Mouse (Mus musculus) liver, postnatal 0 days (tissue): ENCODE data around the gene Mut. TPM values are rescaled to one million over a fixed set of nuclear protein-coding genes. Genes with fewer than 3 reads are reported as not detected.

Experiments used
- ATAC-seq: fragments of 200-750 bp; cut with Nextera tagmentation; 2 replicates; pipeline ENCODE4 v1.8.0; 2017; ENCODE audit warnings: mild to moderate bottlenecking, moderate library complexity
- DNase-seq: peaks from one replicate; pipeline ENCODE4 v3.0.0-alpha.2; 2016
- H3K27ac ChIP-seq: fragments of 300-500 bp; sonication (generic); 2 replicates; pipeline ENCODE4 v1.5.1; 2014; ENCODE audit warnings: antibody characterized with exemption, moderate library complexity, mild to moderate bottlenecking, low read depth
- H3K27me3 ChIP-seq: fragments of 300-500 bp; sonication (generic); 2 replicates; pipeline ENCODE4 v1.6.1; 2014; ENCODE audit warnings: low read length, control low read depth, mixed read lengths; ENCODE audit not compliant: insufficient read depth
- H3K36me3 ChIP-seq: fragments of 300-500 bp; sonication (generic); replicated peaks from 2 replicates; pipeline ENCODE4 v1.6.1; 2014; ENCODE audit warnings: mild to moderate bottlenecking, control low read depth, low read length, moderate library complexity, mixed read lengths; ENCODE audit not compliant: insufficient read depth
- H3K4me1 ChIP-seq: fragments of 300-500 bp; sonication (generic); 2 replicates; pipeline ENCODE4 v1.6.1; 2014; ENCODE audit warnings: antibody characterized with exemption, mild to moderate bottlenecking, control low read depth; ENCODE audit not compliant: insufficient read depth
- H3K4me2 ChIP-seq: fragments of 300-500 bp; sonication (generic); 2 replicates; pipeline ENCODE4 v1.6.1; 2014; ENCODE audit warnings: low read depth, mild to moderate bottlenecking, low read length, moderate library complexity, mixed read lengths
- H3K4me3 ChIP-seq: fragments of 300-500 bp; sonication (generic); 2 replicates; pipeline ENCODE4 v1.5.1; 2014; ENCODE audit warnings: low read depth, low read length
- H3K9ac ChIP-seq: fragments of 300-500 bp; sonication (generic); replicated peaks from 2 replicates; pipeline ENCODE4 v1.6.1; 2014; ENCODE audit warnings: mild to moderate bottlenecking, moderate library complexity
- H3K9me3 ChIP-seq: fragments of 300-500 bp; sonication (generic); 2 replicates; pipeline ENCODE4 v1.6.1; 2016; ENCODE audit warnings: mild to moderate bottlenecking, control low read depth, low read length, mixed read lengths
- CTCF ChIP-seq: sonication (generic); IDR thresholded peaks from 2 replicates; pipeline ENCODE4 v1.5.1; 2016; ENCODE audit warnings: antibody characterized with exemption, low read depth
- EP300 ChIP-seq: IDR thresholded peaks from 2 replicates; pipeline ENCODE4 v1.6.1; 2016; ENCODE audit warnings: antibody characterized with exemption, low read depth, mild to moderate bottlenecking
- WGBS: fragments of 180-500 bp; shearing (Covaris S2); extraction: QIAGEN DNeasy Blood & Tissue Kit; methylation state at CpG from one replicate; pipeline ENCODE4 v1.1.7; 2014; ENCODE audit not compliant: insufficient replicate concordance; 5-methylcytosine and 5-hydroxymethylcytosine counted together
- polyA plus RNA-seq: library from polyadenylated mRNA; unstranded; fragments of >200 nt; fragmentation: Nextera tagmentation; extraction: Ambion mirVana; gene quantifications from 2 replicates; pipeline ENCODE4 v1.2.1, GENCODE M21; 2015

Gene Mut
- polyA plus RNA-seq, 1 experiment from 2014 or later, result 52.0 TPM

DNA sequence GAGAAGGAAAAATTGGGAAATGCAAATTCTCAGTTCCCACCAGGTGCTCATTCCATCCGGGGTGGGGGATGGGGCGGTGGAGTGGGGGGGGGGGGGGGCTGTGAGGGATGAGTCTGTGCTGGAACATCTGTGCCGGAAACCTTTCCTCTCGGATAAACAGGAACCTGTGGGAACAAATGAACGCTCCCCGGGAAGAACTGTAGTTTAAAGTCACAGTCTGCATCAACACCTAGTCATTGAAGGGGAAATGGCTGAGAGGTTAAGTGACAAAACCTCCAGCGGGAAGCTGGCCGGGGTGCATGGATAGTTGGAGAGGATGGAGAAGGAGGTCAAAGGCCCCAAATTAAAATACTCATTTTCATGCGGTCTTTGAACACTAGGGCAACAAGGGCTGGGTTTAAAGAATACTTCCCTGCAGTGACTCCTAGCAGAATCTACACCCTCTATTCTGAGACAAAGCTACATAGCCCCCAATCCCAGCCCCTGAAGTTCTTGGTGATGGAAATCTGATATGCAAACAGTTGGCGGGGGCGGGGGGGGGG is 30.4 kb upstream of the Mut start:
- H3K4me2 ChIP-seq, result no peak overlapping the region
- no peaks in the 10 kb centered on the region for H3K9me3 ChIP-seq
- DNase-seq (no peak), ATAC-seq (no peak)
- 0 out of 2 replicates have a peak, but pooled peaks cover 3% of the 10 kb centered on the region for H3K4me1 ChIP-seq
- TF ChIP-seq EP300 (no peak), CTCF (no peak)
- H3K36me3 ChIP-seq, result no peaks in the 10 kb centered on the region
- no peak overlapping the region for H3K4me3 ChIP-seq
- no peak overlapping the region for H3K27ac ChIP-seq
- 20% methylated on average over 10 of the region's 11 CpGs for WGBS
- no peaks in the 10 kb centered on the region for H3K27me3 ChIP-seq
- no peak overlapping the region for H3K9ac ChIP-seq

DNA sequence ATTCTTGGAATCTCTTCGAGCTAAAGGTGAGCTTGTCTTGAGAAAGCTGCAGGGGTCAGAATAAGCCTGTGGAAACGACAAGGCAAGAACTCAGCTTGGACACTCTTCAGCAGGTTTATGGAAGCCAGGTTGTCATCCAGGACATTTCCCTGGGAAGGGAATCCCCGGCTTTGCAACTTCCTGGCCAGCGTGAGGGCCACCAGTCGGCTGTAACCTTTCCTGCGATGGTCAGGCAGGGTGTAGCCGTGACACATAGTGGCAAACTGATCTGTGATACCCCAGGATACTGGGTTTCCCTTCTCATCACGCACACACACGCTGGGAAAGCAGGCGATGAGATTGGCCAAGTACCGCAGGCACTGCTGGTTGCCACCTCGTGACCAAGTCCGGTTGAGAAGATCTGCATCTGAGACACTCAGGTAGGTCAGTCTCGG is 29.7 kb upstream of the Mut start:
- no peak overlapping the region for H3K4me3 ChIP-seq
- H3K9me3 ChIP-seq, result no peaks in the 10 kb centered on the region
- 10% methylated on average over 14 of the region's 14 CpGs for whole genome bisulfite sequencing
- H3K4me2 ChIP-seq, result 0 out of 2 replicates have a peak overlapping the region, but pooled peaks have one; percentile 9
- H3K27ac ChIP-seq, result no peak overlapping the region
- DNase-seq (no peak), ATAC-seq (no peak)
- no peak for TF ChIP-seq EP300
- TF ChIP-seq CTCF, result no peak
- H3K9ac ChIP-seq, result no peak overlapping the region
- no peaks in the 10 kb centered on the region for H3K27me3 ChIP-seq
- 0 out of 2 replicates have a peak, but pooled peaks cover 3% of the 10 kb centered on the region for H3K4me1 ChIP-seq
- H3K36me3 ChIP-seq, result no peaks in the 10 kb centered on the region

DNA sequence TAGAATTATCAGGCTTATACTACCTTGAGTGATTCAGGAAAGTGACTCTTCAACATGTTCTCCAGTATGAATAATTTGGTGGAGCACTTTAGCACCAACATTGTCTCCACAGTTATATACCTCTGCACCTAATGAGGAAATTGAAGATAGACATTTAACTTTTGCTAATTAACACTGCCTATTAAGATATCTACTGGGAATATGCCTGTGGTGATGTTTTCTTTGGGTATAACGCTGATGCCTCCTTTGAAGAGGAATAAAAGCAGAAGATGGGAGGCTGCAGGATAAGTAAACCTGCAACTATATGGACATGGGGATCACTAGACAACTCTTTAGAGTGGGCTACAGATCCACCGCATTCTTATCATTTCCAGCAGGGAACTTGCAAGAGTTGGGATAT is 20.2 kb upstream of the Mut start, which contains the start of gene Glyatl3:
Glyatl3 (minus strand) TSS at position 101 of the 400 bp plus-strand sequence.
- Histone ChIP-seq H3K4me3 (no peak within 1 kb of the TSS), H3K9me3 (no peaks in the 10 kb centered on the region), H3K4me2 (no peak within 1 kb of the TSS), H3K27ac (no peak within 1 kb of the TSS), H3K9ac (no peak within 1 kb of the TSS), H3K27me3 (no peaks in the 10 kb centered on the region), H3K36me3 (no peaks in the 10 kb centered on the region), H3K4me1 (no peaks in the 10 kb centered on the region)
- no peak for TF ChIP-seq CTCF
- no peak for TF ChIP-seq EP300
- DNase-seq (no peak), ATAC-seq (no peak)
- WGBS, result 90% methylated on average over 2 of the region's 2 CpGs

DNA sequence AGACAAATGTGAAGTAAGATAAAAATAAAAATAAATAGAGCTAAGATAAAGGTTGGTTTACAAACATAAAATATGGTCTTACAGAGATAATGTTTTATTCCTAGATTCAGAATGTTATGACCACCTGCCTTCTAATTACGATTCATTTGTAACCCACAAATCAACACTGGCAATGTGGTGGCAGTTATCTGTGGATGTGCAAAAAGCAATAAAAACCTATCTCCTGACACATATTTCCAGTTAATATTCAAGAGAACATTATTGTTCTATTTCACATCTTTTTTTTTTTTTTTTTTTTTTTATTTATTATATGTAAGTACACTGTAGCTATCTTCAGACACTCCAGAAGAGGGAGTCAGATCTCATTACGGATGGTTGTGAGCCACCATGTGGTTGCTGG is 19.0 kb upstream of the Mut start:
- WGBS, result 75% methylated on average over 1 of the region's 2 CpGs
- Histone ChIP-seq H3K4me3 (no peak overlapping the region), H3K4me2 (no peak overlapping the region), H3K36me3 (no peaks in the 10 kb centered on the region), H3K9ac (no peak overlapping the region), H3K4me1 (no peaks in the 10 kb centered on the region), H3K9me3 (no peaks in the 10 kb centered on the region), H3K27ac (no peak overlapping the region), H3K27me3 (no peaks in the 10 kb centered on the region)
- DNase-seq (no peak), ATAC-seq (no peak)
- no peak for TF ChIP-seq EP300
- TF ChIP-seq CTCF, result no peak

- H3K4me2 ChIP-seq, result peak overlapping the region; percentile 80
- peaks cover 3% of the 10 kb centered on the region; the same call in 1 of the 2 replicates for H3K4me1 ChIP-seq
- DNase-seq (no peak), ATAC-seq (peak; percentile 19)
- TF ChIP-seq EP300 (no peak), CTCF (no peak)
- no peaks in the 10 kb centered on the region for H3K27me3 ChIP-seq
- peak overlapping the region; percentile 67 for H3K27ac ChIP-seq
- 2% methylated on average over 14 of the region's 14 CpGs for WGBS
- H3K36me3 ChIP-seq, result peaks cover 25% of the 10 kb centered on the region
- H3K9me3 ChIP-seq, result no peaks in the 10 kb centered on the region
- peak overlapping the region; percentile 64 for H3K9ac ChIP-seq
- H3K4me3 ChIP-seq, result peak overlapping the region; percentile 71
These were observed 500 bp upstream of the Mut start for GRCm38 (mm10) chr17:40933985-40934384.

DNA sequence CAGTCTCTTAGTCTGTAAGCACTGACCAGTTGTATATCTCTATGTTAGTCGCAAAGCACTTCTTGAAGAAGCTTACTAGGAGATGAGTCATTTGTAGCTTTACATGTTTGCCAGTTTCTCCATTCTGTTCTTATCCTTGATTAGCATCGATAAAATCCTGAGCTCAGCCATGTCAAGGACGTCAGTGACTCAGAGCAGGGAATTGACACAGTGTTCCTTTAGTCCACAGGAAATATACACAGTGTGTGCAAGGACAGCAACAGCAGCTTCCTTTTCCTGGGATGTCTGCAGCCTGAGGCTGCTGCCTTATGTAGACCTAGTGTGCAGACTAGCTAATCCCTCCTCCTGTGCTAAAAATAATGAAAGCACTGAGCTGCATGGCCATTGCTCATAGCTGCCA is 14.0 kb downstream of the Mut start:
- ATAC-seq (peak; percentile 75), DNase-seq (no peak)
- Histone ChIP-seq H3K9ac (no peak overlapping the region), H3K4me2 (no peak overlapping the region), H3K27ac (no peak overlapping the region), H3K4me1 (no peaks in the 10 kb centered on the region), H3K4me3 (no peak overlapping the region), H3K36me3 (peaks cover 34% of the 10 kb centered on the region), H3K27me3 (no peaks in the 10 kb centered on the region), H3K9me3 (no peaks in the 10 kb centered on the region)
- 69% methylated on average over 3 of the region's 3 CpGs for WGBS
- TF ChIP-seq EP300 (peak; percentile 39; the same call in 1 of the 2 replicates), CTCF (no peak)
